Mouse (Mus musculus) E14TG2a.4 (cell line): ENCODE data around the gene Slc2a4.

ENCODE experiments used
- CTCF ChIP-seq: conservative IDR thresholded peaks from 2 replicates; pipeline ENCODE4 v1.5.1; 2014; ENCODE audit warnings: low read length
- NANOG ChIP-seq: IDR thresholded peaks from 2 replicates; pipeline ENCODE4 v1.6.1; 2014; ENCODE audit warnings: borderline replicate concordance, low read length, mixed read lengths
- POU5F1 ChIP-seq: IDR thresholded peaks from 2 replicates; pipeline ENCODE4 v1.6.1; 2014; ENCODE audit warnings: low read length, borderline replicate concordance

- TF ChIP-seq CTCF (no peak), NANOG (no peak), POU5F1 (no peak)
Measured at GRCm38 (mm10) chr11:69901406-69901846, 46.6 kb downstream of the Slc2a4 start.
